Mouse (Mus musculus): ENCODE measurements around the gene Pmch. TPM values are rescaled to one million over a fixed set of nuclear protein-coding genes. Genes with fewer than 3 reads are reported as not detected.

Pmch gene
- 0.29 TPM in 1 of 2 replicates, not detected in the other for polyA plus RNA-seq (2016; fragmentation: Nextera tagmentation; extraction: Ambion mirVana)

GRCm38 (mm10) chr10:88090772-88091171 is at the start of gene Pmch:
Gene Pmch (plus strand): TSS chr10:88091072.
- H3K27ac ChIP-seq = no peak within 1 kb of the TSS
- no peak within 1 kb of the TSS for H3K9ac ChIP-seq
- H3K4me1 ChIP-seq = no peaks in the 10 kb centered on the region
- H3K36me3 ChIP-seq = no peaks in the 10 kb centered on the region
- no peaks in the 10 kb centered on the region for H3K9me3 ChIP-seq
- no peak for ATAC-seq (ENCODE audit: low FRiP score, low read depth)
- 59% methylated on average over 5 of the region's 5 CpGs for WGBS
- no peak within 1 kb of the TSS for H3K4me2 ChIP-seq (replicated peaks)
- H3K4me3 ChIP-seq = no peak within 1 kb of the TSS
- H3K27me3 ChIP-seq (replicated peaks) = no peaks in the 10 kb centered on the region

- Histone ChIP-seq H3K4me1 (no peaks in the 10 kb centered on the region), H3K9ac (no peak overlapping the region), H3K27ac (no peak overlapping the region), H3K36me3 (no peaks in the 10 kb centered on the region), H3K4me2 (replicated peaks) (no peak overlapping the region), H3K4me3 (no peak overlapping the region), H3K9me3 (no peaks in the 10 kb centered on the region), H3K27me3 (replicated peaks) (no peaks in the 10 kb centered on the region)
- ATAC-seq (ENCODE audit: low FRiP score, low read depth) = no peak
- 85% methylated on average over 4 of the region's 4 CpGs for WGBS
Observed at GRCm38 (mm10) chr10:88044297-88044696, 46.6 kb upstream of the Pmch start.

- Histone ChIP-seq H3K4me2 (replicated peaks) (no peak overlapping the region), H3K27ac (no peak overlapping the region), H3K9ac (no peak overlapping the region), H3K27me3 (replicated peaks) (no peaks in the 10 kb centered on the region), H3K9me3 (no peaks in the 10 kb centered on the region), H3K36me3 (no peaks in the 10 kb centered on the region), H3K4me1 (no peaks in the 10 kb centered on the region), H3K4me3 (no peak overlapping the region)
- ATAC-seq (ENCODE audit: low FRiP score, low read depth) = no peak
- 60% methylated on average over 11 of the region's 11 CpGs for WGBS
Observed at GRCm38 (mm10) chr10:88046098-88046771, 44.6 kb upstream of the Pmch start.

GRCm38 (mm10) chr10:88054233-88054985 is 36.5 kb upstream of the Pmch start:
- no peak overlapping the region for H3K9ac ChIP-seq
- no peaks in the 10 kb centered on the region for H3K9me3 ChIP-seq
- WGBS = 89% methylated on average over 14 of the region's 14 CpGs
- H3K4me2 ChIP-seq (replicated peaks) = no peak overlapping the region
- no peak for ATAC-seq (ENCODE audit: low FRiP score, low read depth)
- no peak overlapping the region for H3K27ac ChIP-seq
- no peak overlapping the region for H3K4me3 ChIP-seq
- H3K4me1 ChIP-seq = no peaks in the 10 kb centered on the region
- no peaks in the 10 kb centered on the region for H3K27me3 ChIP-seq (replicated peaks)
- H3K36me3 ChIP-seq = no peaks in the 10 kb centered on the region

GRCm38 (mm10) chr10:88056950-88057649 is 33.8 kb upstream of the Pmch start:
- no peak for ATAC-seq (ENCODE audit: low FRiP score, low read depth)
- H3K9me3 ChIP-seq = no peaks in the 10 kb centered on the region
- 80% methylated on average over 14 of the region's 14 CpGs for WGBS
- no peaks in the 10 kb centered on the region for H3K36me3 ChIP-seq
- no peak overlapping the region for H3K27ac ChIP-seq
- H3K9ac ChIP-seq = no peak overlapping the region
- H3K4me1 ChIP-seq = no peaks in the 10 kb centered on the region
- no peak overlapping the region for H3K4me3 ChIP-seq
- no peaks in the 10 kb centered on the region for H3K27me3 ChIP-seq (replicated peaks)
- H3K4me2 ChIP-seq (replicated peaks) = no peak overlapping the region

GRCm38 (mm10) chr10:88063436-88063835 is 27.4 kb upstream of the Pmch start:
- Histone ChIP-seq H3K27ac (no peak overlapping the region), H3K4me3 (no peak overlapping the region), H3K9ac (no peak overlapping the region), H3K27me3 (replicated peaks) (no peaks in the 10 kb centered on the region), H3K4me1 (no peaks in the 10 kb centered on the region), H3K4me2 (replicated peaks) (no peak overlapping the region), H3K36me3 (no peaks in the 10 kb centered on the region), H3K9me3 (no peaks in the 10 kb centered on the region)
- WGBS = 74% methylated on average over 4 of the region's 4 CpGs
- no peak for ATAC-seq (ENCODE audit: low FRiP score, low read depth)

GRCm38 (mm10) chr10:88064872-88065271 is 26.0 kb upstream of the Pmch start:
- no peak overlapping the region for H3K4me3 ChIP-seq
- H3K9ac ChIP-seq = no peak overlapping the region
- H3K36me3 ChIP-seq = no peaks in the 10 kb centered on the region
- WGBS = 76% methylated on average over 2 of the region's 2 CpGs
- no peak for ATAC-seq (ENCODE audit: low FRiP score, low read depth)
- no peak overlapping the region for H3K27ac ChIP-seq
- H3K27me3 ChIP-seq (replicated peaks) = no peaks in the 10 kb centered on the region
- no peaks in the 10 kb centered on the region for H3K4me1 ChIP-seq
- no peaks in the 10 kb centered on the region for H3K9me3 ChIP-seq
- H3K4me2 ChIP-seq (replicated peaks) = no peak overlapping the region

- 80% methylated on average over 3 of the region's 3 CpGs for WGBS
- no peak overlapping the region for H3K27ac ChIP-seq
- H3K9ac ChIP-seq = no peak overlapping the region
- no peaks in the 10 kb centered on the region for H3K36me3 ChIP-seq
- no peaks in the 10 kb centered on the region for H3K27me3 ChIP-seq (replicated peaks)
- no peak overlapping the region for H3K4me3 ChIP-seq
- no peak overlapping the region for H3K4me2 ChIP-seq (replicated peaks)
- no peaks in the 10 kb centered on the region for H3K9me3 ChIP-seq
- H3K4me1 ChIP-seq = no peaks in the 10 kb centered on the region
- no peak for ATAC-seq (ENCODE audit: low FRiP score, low read depth)
Observed at GRCm38 (mm10) chr10:88067377-88067776, 23.5 kb upstream of the Pmch start.

- no peak overlapping the region for H3K9ac ChIP-seq
- H3K9me3 ChIP-seq = no peaks in the 10 kb centered on the region
- no peak overlapping the region for H3K4me3 ChIP-seq
- H3K36me3 ChIP-seq = no peaks in the 10 kb centered on the region
- 94% methylated on average over 2 of the region's 2 CpGs for WGBS
- H3K27me3 ChIP-seq (replicated peaks) = no peaks in the 10 kb centered on the region
- no peak overlapping the region for H3K27ac ChIP-seq
- no peak overlapping the region for H3K4me2 ChIP-seq (replicated peaks)
- ATAC-seq (ENCODE audit: low FRiP score, low read depth) = no peak
- H3K4me1 ChIP-seq = no peaks in the 10 kb centered on the region
Observed at GRCm38 (mm10) chr10:88106169-88106568, 15.3 kb downstream of the Pmch start.

GRCm38 (mm10) chr10:88113290-88113689 is 22.4 kb downstream of the Pmch start:
- H3K27ac ChIP-seq = no peak overlapping the region
- ATAC-seq (ENCODE audit: low FRiP score, low read depth) = no peak
- no peak overlapping the region for H3K4me3 ChIP-seq
- 92% methylated on average over 2 of the region's 2 CpGs for WGBS
- H3K4me1 ChIP-seq = no peaks in the 10 kb centered on the region
- no peaks in the 10 kb centered on the region for H3K9me3 ChIP-seq
- no peaks in the 10 kb centered on the region for H3K27me3 ChIP-seq (replicated peaks)
- H3K36me3 ChIP-seq = no peaks in the 10 kb centered on the region
- H3K4me2 ChIP-seq (replicated peaks) = no peak overlapping the region
- H3K9ac ChIP-seq = no peak overlapping the region

GRCm38 (mm10) chr10:88119721-88120120 is 28.8 kb downstream of the Pmch start:
- Histone ChIP-seq H3K4me1 (no peaks in the 10 kb centered on the region), H3K4me2 (replicated peaks) (no peak overlapping the region), H3K27me3 (replicated peaks) (no peaks in the 10 kb centered on the region), H3K27ac (no peak overlapping the region), H3K4me3 (no peak overlapping the region), H3K9me3 (no peaks in the 10 kb centered on the region), H3K36me3 (no peaks in the 10 kb centered on the region), H3K9ac (no peak overlapping the region)
- no peak for ATAC-seq (ENCODE audit: low FRiP score, low read depth)

GRCm38 (mm10) chr10:88135630-88136029 is 44.8 kb downstream of the Pmch start:
- ATAC-seq (ENCODE audit: low FRiP score, low read depth) = no peak
- no peak overlapping the region for H3K27ac ChIP-seq
- H3K9ac ChIP-seq = no peak overlapping the region
- H3K4me1 ChIP-seq = no peaks in the 10 kb centered on the region
- no peaks in the 10 kb centered on the region for H3K27me3 ChIP-seq (replicated peaks)
- no peaks in the 10 kb centered on the region for H3K9me3 ChIP-seq
- no peak overlapping the region for H3K4me3 ChIP-seq
- H3K4me2 ChIP-seq (replicated peaks) = no peak overlapping the region
- WGBS = 97% methylated on average over 16 of the region's 16 CpGs
- H3K36me3 ChIP-seq = no peaks in the 10 kb centered on the region

All from neural tube, embryonic 12.5 days (tissue).